Mouse (Mus musculus): ENCODE results near the gene Rps19.

GRCm38 (mm10) chr7:24903444-24903825 is 19.3 kb downstream of the Rps19 start:
- no peak for TF ChIP-seq POLR2A (IDR thresholded peaks at IDR 0.05; ENCODE audit: control insufficient read depth, extremely low read depth, insufficient read depth, low read length, poor library complexity)
- no peak for TF ChIP-seq CTCF (IDR thresholded peaks at IDR 0.05; ENCODE audit: borderline replicate concordance, control insufficient read depth, extremely low read depth, insufficient read depth, low read length, poor library complexity)

Measured in thymus, adult 2 months (tissue).